Comparison of ENCODE assay signal across 9 mouse cellular contexts in the genomic region with DNA sequence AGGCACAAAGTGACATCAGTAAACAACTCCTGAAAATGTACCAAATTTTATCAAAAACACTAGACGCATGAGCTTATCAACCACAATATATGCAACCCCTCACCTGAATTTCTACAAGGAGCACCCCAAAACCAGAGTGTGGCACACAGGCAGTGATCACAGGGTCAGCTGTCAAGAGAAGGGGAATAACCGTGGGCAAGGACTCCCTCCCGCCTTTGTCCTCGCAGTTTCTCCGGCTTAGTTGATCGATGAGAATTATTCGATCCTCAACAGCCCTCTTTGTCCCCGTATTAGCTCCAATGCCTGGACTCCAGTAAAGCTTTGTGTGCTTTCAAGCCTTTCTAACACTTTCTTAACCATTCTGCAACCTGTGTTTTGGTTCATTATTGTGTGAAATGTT. TPM values are rescaled to one million over a fixed set of nuclear protein-coding genes. Genes with fewer than 3 reads are reported as not detected.
DNase-seq lines count a peak whose midpoint lies in the region; ATAC-seq and TF ChIP-seq lines count a peak whose summit lies in the region.
"Had no signal": no experiment of that assay in that cellular context is flagged by ENCODE, and none has a peak within 500 bp of the region (broad histone marks: within the 10 kb centered on the region; RNA-seq: fewer than 3 reads in every experiment).

No protein-coding gene starts in this region.

- H3K79me2 ChIP-seq in heart, adult 2 months (replicated peaks; ENCODE audit: control insufficient read depth, insufficient read depth, low read length): no peaks in the 10 kb centered on the region

- no peak for TF ChIP-seq POLR2A in heart, adult 2 months (IDR thresholded peaks at IDR 0.05; ENCODE audit: insufficient read depth, low read depth, low read length)
- TF ChIP-seq POLR2A in ES-Bruce4 (IDR thresholded peaks at IDR 0.05; ENCODE audit: insufficient read depth, low read length): no peak

- ATAC-seq in heart, embryonic 11.5 days (replicated peaks; ENCODE audit: insufficient number of reproducible peaks, low FRiP score, low TSS enrichment): no peak
- ATAC-seq in forebrain, postnatal 0 days: no peak

- no peaks in the 10 kb centered on the region for H3K9me3 ChIP-seq in heart, embryonic 11.5 days (replicated peaks; ENCODE audit: control insufficient read depth, low read length)
- H3K9me3 ChIP-seq in ES-Bruce4 (replicated peaks; ENCODE audit: control insufficient read depth, insufficient read depth, low read length, poor library complexity, severe bottlenecking): no peaks in the 10 kb centered on the region
- no peaks in the 10 kb centered on the region for H3K9me3 ChIP-seq in forebrain, postnatal 0 days (ENCODE audit: low read length)
- no peaks in the 10 kb centered on the region for H3K9me3 ChIP-seq in midbrain, embryonic 10.5 days (replicated peaks)

- TF ChIP-seq CTCF in heart, adult 2 months (IDR thresholded peaks at IDR 0.05): no peak
- TF ChIP-seq CTCF in ES-Bruce4 (IDR thresholded peaks at IDR 0.05; ENCODE audit: low read depth, low read length): no peak
- no peak for TF ChIP-seq CTCF in forebrain, postnatal 0 days (IDR thresholded peaks at IDR 0.05; ENCODE audit: low read depth)

- H3K27ac ChIP-seq in heart, embryonic 11.5 days (ENCODE audit: low read depth, low read length): no peak overlapping the region
- no peak overlapping the region for H3K27ac ChIP-seq in heart, adult 2 months
- H3K27ac ChIP-seq in ES-Bruce4 (ENCODE audit: insufficient read depth, low read length): no peak overlapping the region
- H3K27ac ChIP-seq in forebrain, postnatal 0 days (ENCODE audit: low read depth, low read length): peak overlapping the region; percentile 87
- H3K27ac ChIP-seq in midbrain, embryonic 10.5 days (replicated peaks): peak overlapping the region; percentile 96

- peak overlapping the region; percentile 80 for H3K4me2 ChIP-seq in heart, embryonic 11.5 days
- peak overlapping the region; percentile 82 for H3K4me2 ChIP-seq in forebrain, postnatal 0 days (ENCODE audit: low read depth)

- no peak for DNase-seq in heart, adult 2 months
- peak; percentile 61 for DNase-seq in forebrain, postnatal 0 days
- DNase-seq in midbrain, embryonic 10.5 days (ENCODE audit: low spot score): peak; percentile 47
- no peak for DNase-seq in thymus, adult 18-20 months
- no peak for DNase-seq in testis, postnatal 10 days (ENCODE audit: low spot score)
- DNase-seq in kidney, adult 18-20 months: no peak
- DNase-seq: adrenal gland, adult 8-10 months had no signal

- H3K4me3 ChIP-seq in heart, embryonic 11.5 days (ENCODE audit: low read depth, low read length): peak overlapping the region; percentile 55
- no peak overlapping the region for H3K4me3 ChIP-seq in heart, adult 2 months
- H3K4me3 ChIP-seq in ES-Bruce4 (ENCODE audit: low read depth, low read length): no peak overlapping the region
- H3K4me3 ChIP-seq in forebrain, postnatal 0 days (ENCODE audit: low read depth, low read length): peak overlapping the region; percentile 51
- H3K4me3 ChIP-seq in midbrain, embryonic 10.5 days: peak overlapping the region; percentile 81

- 14% methylated on average over 8 of the region's 8 CpGs for WGBS in heart, embryonic 11.5 days (ENCODE audit: insufficient replicate concordance)
- 11% methylated on average over 8 of the region's 8 CpGs for WGBS in heart, adult 2 months
- WGBS in forebrain, postnatal 0 days: 3% methylated on average over 8 of the region's 8 CpGs
- WGBS in midbrain, embryonic 10.5 days: 8% methylated on average over 8 of the region's 8 CpGs

- TF ChIP-seq EP300 in heart, adult 2 months (IDR thresholded peaks at IDR 0.05; ENCODE audit: insufficient read depth, low read depth, low read length): no peak
- no peak for TF ChIP-seq EP300 in ES-Bruce4 (IDR thresholded peaks at IDR 0.05; ENCODE audit: insufficient read depth, low read depth, low read length)

- H3K36me3 ChIP-seq in heart, embryonic 11.5 days (ENCODE audit: control insufficient read depth, insufficient read depth, low read length): no peaks in the 10 kb centered on the region
- no peaks in the 10 kb centered on the region for H3K36me3 ChIP-seq in heart, adult 2 months (ENCODE audit: control insufficient read depth, insufficient read depth, low read length)
- H3K36me3 ChIP-seq in ES-Bruce4 (ENCODE audit: control insufficient read depth, insufficient read depth, low read length, poor library complexity, severe bottlenecking): no peaks in the 10 kb centered on the region
- no peaks in the 10 kb centered on the region for H3K36me3 ChIP-seq in forebrain, postnatal 0 days (ENCODE audit: insufficient read depth)
- H3K36me3 ChIP-seq in midbrain, embryonic 10.5 days: peaks cover 9% of the 10 kb centered on the region

- no peaks in the 10 kb centered on the region for H3K27me3 ChIP-seq in heart, embryonic 11.5 days (ENCODE audit: control insufficient read depth, insufficient read depth, low read length)
- H3K27me3 ChIP-seq in heart, adult 2 months (ENCODE audit: control insufficient read depth, insufficient read depth, low read length): no peaks in the 10 kb centered on the region; the same call in 1 of the 2 replicates
- no peaks in the 10 kb centered on the region for H3K27me3 ChIP-seq in ES-Bruce4 (ENCODE audit: control insufficient read depth, insufficient read depth, low read length, poor library complexity, severe bottlenecking)
- H3K27me3 ChIP-seq in forebrain, postnatal 0 days (ENCODE audit: insufficient read depth, low read length): no peaks in the 10 kb centered on the region
- H3K27me3 ChIP-seq in midbrain, embryonic 10.5 days (ENCODE audit: low read depth, poor library complexity, severe bottlenecking): no peaks in the 10 kb centered on the region

- peaks cover 4% of the 10 kb centered on the region for H3K4me1 ChIP-seq in heart, embryonic 11.5 days (ENCODE audit: control insufficient read depth, insufficient read depth, low read length)
- H3K4me1 ChIP-seq in heart, adult 2 months (ENCODE audit: control insufficient read depth, insufficient read depth, low read length): no peaks in the 10 kb centered on the region
- H3K4me1 ChIP-seq in ES-Bruce4 (ENCODE audit: control insufficient read depth, insufficient read depth, low read length): no peaks in the 10 kb centered on the region
- peaks cover 3% of the 10 kb centered on the region; the same call in 1 of the 2 replicates for H3K4me1 ChIP-seq in forebrain, postnatal 0 days (ENCODE audit: insufficient read depth)
- H3K4me1 ChIP-seq in midbrain, embryonic 10.5 days: peaks cover 47% of the 10 kb centered on the region

- intact Hi-C loops in heart, adult 2 months (cut with DNase I): no loop called here

- 0 out of 2 replicates have a peak overlapping the region, but pooled peaks have one; percentile 68 for H3K9ac ChIP-seq in heart, embryonic 11.5 days (ENCODE audit: low read depth, low read length)
- no peak overlapping the region for H3K9ac ChIP-seq in heart, adult 2 months (ENCODE audit: low read depth, low read length)
- peak overlapping the region; percentile 8; the same call in 1 of the 2 replicates for H3K9ac ChIP-seq in ES-Bruce4 (ENCODE audit: low read depth, poor library complexity, severe bottlenecking)
- peak overlapping the region; percentile 72 for H3K9ac ChIP-seq in forebrain, postnatal 0 days

RNA-seq across cellular contexts. Expression of gene Zfp811, which starts 0.8 kb away (rescaled TPM):
- 1.00 and 2.1 TPM in 2 replicates for polyA plus RNA-seq in heart, embryonic 11.5 days (2014; fragmentation: Nextera tagmentation; extraction: Ambion mirVana)
- under 1 TPM; 0.18 to 0.23 TPM for total RNA-seq in heart, adult 2 months (2021)
- polyA plus RNA-seq in heart, adult 2 months (2012; rRNA removed): 0.06 and 0.32 TPM in 2 replicates
- polyA plus RNA-seq in ES-Bruce4 (2011; ENCODE audit: insufficient read depth, insufficient read length, low read depth, missing spikeins): 8.0 and 8.4 TPM in 2 replicates
- total RNA-seq in forebrain, postnatal 0 days (2014; rRNA removed): 21.9 and 25.0 TPM in 2 replicates
- 7.6 and 19.7 TPM in 2 replicates for polyA plus RNA-seq in forebrain, postnatal 0 days (2015; fragmentation: Nextera tagmentation; extraction: Ambion mirVana)
- 30.1 and 44.5 TPM in 2 replicates for polyA plus RNA-seq in midbrain, embryonic 10.5 days (2016; fragmentation: Nextera tagmentation; extraction: Ambion mirVana)

RNA-seq across cellular contexts. Expression of gene Zfp871, which starts 20.8 kb away (rescaled TPM):
- polyA plus RNA-seq in heart, embryonic 11.5 days (2014; fragmentation: Nextera tagmentation; extraction: Ambion mirVana): 26.7 and 35.0 TPM in 2 replicates
- total RNA-seq in heart, adult 2 months (2021): 10 to 100 TPM; 25.7 to 27.3 TPM
- polyA plus RNA-seq in heart, adult 2 months (2012; rRNA removed): 8.6 and 17.5 TPM in 2 replicates
- 43.8 and 54.5 TPM in 2 replicates for polyA plus RNA-seq in ES-Bruce4 (2011; ENCODE audit: insufficient read depth, insufficient read length, low read depth, missing spikeins)
- 31.6 and 40.2 TPM in 2 replicates for total RNA-seq in forebrain, postnatal 0 days (2014; rRNA removed)
- polyA plus RNA-seq in forebrain, postnatal 0 days (2015; fragmentation: Nextera tagmentation; extraction: Ambion mirVana): 26.0 and 51.2 TPM in 2 replicates
- 49.4 and 52.8 TPM in 2 replicates for polyA plus RNA-seq in midbrain, embryonic 10.5 days (2016; fragmentation: Nextera tagmentation; extraction: Ambion mirVana)

RNA-seq across cellular contexts. Expression of gene Zfp799, which starts 21.1 kb away (rescaled TPM):
- polyA plus RNA-seq in heart, embryonic 11.5 days (2014; fragmentation: Nextera tagmentation; extraction: Ambion mirVana): 8.0 and 10.5 TPM in 2 replicates
- total RNA-seq in heart, adult 2 months (2021): 10 to 100 TPM in 1 of 2 experiments, 1 to 10 TPM in 1; 9.0 to 10.6 TPM
- 2.4 and 7.7 TPM in 2 replicates for polyA plus RNA-seq in heart, adult 2 months (2012; rRNA removed)
- polyA plus RNA-seq in ES-Bruce4 (2011; ENCODE audit: insufficient read depth, insufficient read length, low read depth, missing spikeins): 25.5 and 27.1 TPM in 2 replicates
- total RNA-seq in forebrain, postnatal 0 days (2014; rRNA removed): 21.9 and 26.3 TPM in 2 replicates
- 10.2 and 14.3 TPM in 2 replicates for polyA plus RNA-seq in forebrain, postnatal 0 days (2015; fragmentation: Nextera tagmentation; extraction: Ambion mirVana)
- 12.1 and 12.8 TPM in 2 replicates for polyA plus RNA-seq in midbrain, embryonic 10.5 days (2016; fragmentation: Nextera tagmentation; extraction: Ambion mirVana)

Comparison
In these comparisons a context has a peak if more than half of its experiments do, and no peak if none do; other contexts are left out.
1. H3K4me3 ChIP-seq: peak in heart, embryonic 11.5 days (single experiment), forebrain, postnatal 0 days (single experiment) and midbrain, embryonic 10.5 days (single experiment); none in heart, adult 2 months (single experiment) and ES-Bruce4 (single experiment).
2. H3K27ac ChIP-seq: peak in forebrain, postnatal 0 days (single experiment) and midbrain, embryonic 10.5 days (single experiment); none in heart, embryonic 11.5 days (single experiment), heart, adult 2 months (single experiment) and ES-Bruce4 (single experiment).
3. DNase-seq: peak in forebrain, postnatal 0 days (single experiment) and midbrain, embryonic 10.5 days (single experiment); none in heart, adult 2 months (0 of 2), thymus, adult 18-20 months (0 of 2), testis, postnatal 10 days (single experiment) and kidney, adult 18-20 months (single experiment).